Mouse (Mus musculus) cortical plate, adult 2 months (tissue): ENCODE results near the gene B4galnt3.
A peak's percentile ranks its signal among the peaks of the same experiment; 100 is the strongest.

Experiments
- CTCF ChIP-seq: fragments of 200-500 bp; IDR thresholded peaks from 2 replicates; pipeline ENCODE4 v1.5.1; 2011; ENCODE audit warnings: mild to moderate bottlenecking, control low read depth, low read length; ENCODE audit not compliant: insufficient read depth; ENCODE audit errors: extremely low read depth
- POLR2A ChIP-seq: fragments of 200-500 bp; IDR thresholded peaks from 2 replicates; pipeline ENCODE4 v1.6.1; 2011; ENCODE audit warnings: mild to moderate bottlenecking, low read length, control low read depth; ENCODE audit not compliant: insufficient read depth; ENCODE audit errors: extremely low read depth

GRCm38 (mm10) chr6:120197964-120198363 lies 96.4 kb downstream of the B4galnt3 start:
- TF ChIP-seq CTCF: peak; percentile 86
- no peak for TF ChIP-seq POLR2A
